Mouse (Mus musculus): Measurements from ENCODE around the gene Pdzrn3. TPM values are rescaled to one million over a fixed set of nuclear protein-coding genes. Genes with fewer than 3 reads are reported as not detected.

The Pdzrn3 gene
- total and polyA plus RNA-seq, 3 experiments: not detected

GRCm38 (mm10) chr6:101283891-101284290 is 93.8 kb downstream of the Pdzrn3 start:
- peaks cover 75% of the 10 kb centered on the region for H3K9me3 ChIP-seq (replicated peaks; ENCODE audit: low read length)
- in situ Hi-C loops (cut with MboI; ENCODE audit: low pct_ligation_motif_present, low pct_unique_long_range_greater_than_20kb, low sequenced_read_pairs): no loop called here
- H3K4me3 ChIP-seq (replicated peaks in 1 of 3; ENCODE audit: low read depth in 2 of 3, low read length in 2 of 3, poor library complexity in 1 of 3): no peak overlapping the region
- H3K4me1 ChIP-seq (ENCODE audit: control insufficient read depth in 1 of 2, insufficient read depth in 2 of 2): no peaks in the 10 kb centered on the region
- H3K36me3 ChIP-seq (replicated peaks in 1 of 2; ENCODE audit: control insufficient read depth in 1 of 2, insufficient read depth in 1 of 2, low read length in 1 of 2): no peaks in the 10 kb centered on the region
- DNase-seq (ENCODE audit: extremely low read depth): no peak
- TF ChIP-seq CHD1 (IDR thresholded peaks at IDR 0.05; ENCODE audit: low read depth, low read length) (no peak), EP300 (IDR thresholded peaks at IDR 0.05; ENCODE audit: low read length) (no peak)
- no peak overlapping the region for H3K27ac ChIP-seq (ENCODE audit: insufficient read depth, low read depth)
- no peak overlapping the region for H3K4me2 ChIP-seq (ENCODE audit: insufficient read depth, low read depth, poor library complexity, severe bottlenecking)
- no peaks in the 10 kb centered on the region for H3K27me3 ChIP-seq (replicated peaks)
- dilution Hi-C loops (cut with MboI; ENCODE audit: extremely low pct_ligation_motif_present, extremely low pct_unique_long_range_greater_than_20kb, low sequenced_read_pairs): no loop called here
- H3K9ac ChIP-seq (ENCODE audit: insufficient read depth, low read depth): no peak overlapping the region
- no peaks in the 10 kb centered on the region for H3K79me2 ChIP-seq (replicated peaks; ENCODE audit: control insufficient read depth, extremely low read depth, insufficient read depth, poor library complexity, severe bottlenecking)

DNA sequence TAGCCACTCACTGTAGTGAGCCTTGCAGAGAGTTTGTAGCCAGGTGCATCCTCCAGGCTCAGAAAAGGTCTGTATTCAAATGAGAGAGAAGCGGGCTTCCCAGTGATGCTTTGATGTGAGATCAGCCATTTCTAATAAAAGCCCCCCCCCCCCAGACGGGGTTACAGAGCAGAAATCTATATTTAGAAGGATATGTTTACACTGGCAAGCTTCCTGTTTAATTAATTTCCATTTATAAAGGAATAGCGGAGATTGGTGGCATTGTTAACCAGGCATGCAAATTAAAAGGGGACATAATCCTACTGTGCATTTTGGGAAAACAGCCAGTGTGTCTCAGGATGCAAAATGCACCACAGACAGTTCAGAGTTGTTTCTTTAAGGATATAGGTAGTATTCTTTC is 96.1 kb downstream of the Pdzrn3 start:
- H3K79me2 ChIP-seq (replicated peaks; ENCODE audit: control insufficient read depth, extremely low read depth, insufficient read depth, poor library complexity, severe bottlenecking): no peaks in the 10 kb centered on the region
- TF ChIP-seq RAD21 (IDR thresholded peaks at IDR 0.05; ENCODE audit: low read depth, low read length) (no peak), JUN (IDR thresholded peaks at IDR 0.05; ENCODE audit: insufficient read depth, low read depth, low read length) (no peak), ZMIZ1 (IDR thresholded peaks at IDR 0.05; ENCODE audit: low read depth, low read length) (no peak), CHD1 (IDR thresholded peaks at IDR 0.05; ENCODE audit: low read depth, low read length) (no peak), ELF1 (IDR thresholded peaks at IDR 0.05; ENCODE audit: low read depth, low read length) (no peak), NRF1 (IDR thresholded peaks at IDR 0.05; ENCODE audit: low read depth, low read length) (no peak), IRF4 (IDR thresholded peaks at IDR 0.05; ENCODE audit: low read depth, low read length) (no peak)
- no peak overlapping the region for H3K9ac ChIP-seq (ENCODE audit: insufficient read depth, low read depth)
- dilution Hi-C loops (cut with MboI; ENCODE audit: extremely low pct_ligation_motif_present, extremely low pct_unique_long_range_greater_than_20kb, low sequenced_read_pairs): no loop called here
- peaks cover 79% of the 10 kb centered on the region for H3K9me3 ChIP-seq (replicated peaks; ENCODE audit: low read length)
- in situ Hi-C loops (cut with MboI; ENCODE audit: low pct_ligation_motif_present, low pct_unique_long_range_greater_than_20kb, low sequenced_read_pairs): no loop called here
- H3K4me1 ChIP-seq (ENCODE audit: control insufficient read depth in 1 of 2, insufficient read depth in 2 of 2): no peaks in the 10 kb centered on the region
- no peaks in the 10 kb centered on the region for H3K27me3 ChIP-seq (replicated peaks)
- H3K27ac ChIP-seq (ENCODE audit: insufficient read depth, low read depth): no peak overlapping the region
- no peak overlapping the region for H3K4me2 ChIP-seq (ENCODE audit: insufficient read depth, low read depth, poor library complexity, severe bottlenecking)
- H3K4me3 ChIP-seq (replicated peaks in 1 of 3; ENCODE audit: low read depth in 2 of 3, low read length in 2 of 3, poor library complexity in 1 of 3): no peak overlapping the region
- no peaks in the 10 kb centered on the region for H3K36me3 ChIP-seq (replicated peaks in 1 of 2; ENCODE audit: control insufficient read depth in 1 of 2, insufficient read depth in 1 of 2, low read length in 1 of 2)
- DNase-seq (ENCODE audit: extremely low read depth): no peak

DNA sequence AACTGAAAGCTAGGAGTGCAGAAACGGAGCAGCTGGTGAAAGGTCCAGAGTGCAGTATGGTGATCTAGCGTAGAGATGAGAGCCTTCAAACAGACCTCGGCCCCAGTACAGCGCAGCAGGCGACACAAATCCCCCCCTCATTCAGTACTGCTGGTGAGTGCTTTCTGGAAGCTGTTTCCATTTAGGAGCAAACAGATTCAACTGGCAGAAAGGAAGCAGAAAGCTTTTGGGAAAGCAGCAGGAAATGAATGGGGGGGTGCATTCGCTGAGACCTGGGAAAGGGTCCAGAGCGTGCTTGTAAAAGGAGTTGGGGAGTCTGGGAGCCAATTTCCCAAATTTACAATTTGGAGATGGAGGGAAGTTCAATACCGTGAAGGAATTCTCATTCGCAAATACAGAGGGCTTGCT is 96.9 kb downstream of the Pdzrn3 start:
- no peaks in the 10 kb centered on the region for H3K4me1 ChIP-seq (ENCODE audit: control insufficient read depth in 1 of 2, insufficient read depth in 2 of 2)
- no peak overlapping the region for H3K27ac ChIP-seq (ENCODE audit: insufficient read depth, low read depth)
- H3K36me3 ChIP-seq (replicated peaks in 1 of 2; ENCODE audit: control insufficient read depth in 1 of 2, insufficient read depth in 1 of 2, low read length in 1 of 2): no peaks in the 10 kb centered on the region
- no peak for DNase-seq (ENCODE audit: extremely low read depth)
- TF ChIP-seq SIN3A (IDR thresholded peaks at IDR 0.05; ENCODE audit: low read length): no peak
- TF ChIP-seq PAX5 (IDR thresholded peaks at IDR 0.05; ENCODE audit: low read length): no peak
- TF ChIP-seq NRF1 (IDR thresholded peaks at IDR 0.05; ENCODE audit: low read depth, low read length): no peak
- TF ChIP-seq ELF1 (IDR thresholded peaks at IDR 0.05; ENCODE audit: low read depth, low read length): no peak
- no peak for TF ChIP-seq ZNF384 (IDR thresholded peaks at IDR 0.05; ENCODE audit: low read depth, low read length)
- no peak for TF ChIP-seq IRF4 (IDR thresholded peaks at IDR 0.05; ENCODE audit: low read depth, low read length)
- no peak for TF ChIP-seq POLR2A (IDR thresholded peaks at IDR 0.05; ENCODE audit: low read depth, low read length)
- TF ChIP-seq MAFK (IDR thresholded peaks at IDR 0.05; ENCODE audit: insufficient replicate concordance, low read length): no peak
- no peak for TF ChIP-seq JUND (conservative IDR thresholded peaks at IDR 0.05; ENCODE audit: low read depth, low read length)
- TF ChIP-seq RCOR1 (conservative IDR thresholded peaks at IDR 0.05; ENCODE audit: low read depth, low read length): no peak
- no peak for TF ChIP-seq MAZ (IDR thresholded peaks at IDR 0.05; ENCODE audit: low read depth, low read length)
- no peak for TF ChIP-seq CTCF (conservative IDR thresholded peaks at IDR 0.05 in 1 of 2, IDR thresholded peaks at IDR 0.05 in 1 of 2; ENCODE audit: low read depth in 2 of 2, low read length in 2 of 2)
- no peak overlapping the region for H3K4me3 ChIP-seq (replicated peaks in 1 of 3; ENCODE audit: low read depth in 2 of 3, low read length in 2 of 3, poor library complexity in 1 of 3)
- peaks cover 79% of the 10 kb centered on the region for H3K9me3 ChIP-seq (replicated peaks; ENCODE audit: low read length)
- no peak overlapping the region for H3K4me2 ChIP-seq (ENCODE audit: insufficient read depth, low read depth, poor library complexity, severe bottlenecking)
- H3K27me3 ChIP-seq (replicated peaks): no peaks in the 10 kb centered on the region
- in situ Hi-C loops (cut with MboI; ENCODE audit: low pct_ligation_motif_present, low pct_unique_long_range_greater_than_20kb, low sequenced_read_pairs) (no loop called here), dilution Hi-C loops (cut with MboI; ENCODE audit: extremely low pct_ligation_motif_present, extremely low pct_unique_long_range_greater_than_20kb, low sequenced_read_pairs) (no loop called here)
- H3K9ac ChIP-seq (ENCODE audit: insufficient read depth, low read depth): no peak overlapping the region
- H3K79me2 ChIP-seq (replicated peaks; ENCODE audit: control insufficient read depth, extremely low read depth, insufficient read depth, poor library complexity, severe bottlenecking): no peaks in the 10 kb centered on the region
